Mouse (Mus musculus): ENCODE data around the gene 4933405O20Rik.

The 4933405O20Rik gene

DNA sequence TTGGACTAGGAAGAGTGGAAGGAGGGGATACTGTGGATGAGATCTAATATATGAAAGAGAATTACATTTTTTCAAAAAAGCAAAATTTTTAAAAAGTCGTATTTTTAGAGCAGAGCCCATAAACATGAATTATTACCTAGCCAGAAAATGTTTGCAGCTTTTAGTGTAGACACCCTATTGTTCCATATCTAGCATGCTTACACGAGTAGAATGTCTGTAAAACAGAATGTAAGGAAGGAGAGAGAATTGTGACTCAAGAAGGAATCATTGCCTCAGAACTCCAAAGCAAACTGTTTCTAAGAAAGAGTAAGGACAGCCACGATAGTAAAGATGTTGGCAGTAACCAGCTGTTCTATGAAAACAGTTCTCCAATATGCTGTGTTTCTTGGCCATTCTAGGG is at the start of gene 4933405O20Rik:
Gene 4933405O20Rik (plus strand): TSS at position 301 of the 400 bp plus-strand sequence.
- no peak for DNase-seq (ENCODE audit: low spot score in 2 of 2)

DNA sequence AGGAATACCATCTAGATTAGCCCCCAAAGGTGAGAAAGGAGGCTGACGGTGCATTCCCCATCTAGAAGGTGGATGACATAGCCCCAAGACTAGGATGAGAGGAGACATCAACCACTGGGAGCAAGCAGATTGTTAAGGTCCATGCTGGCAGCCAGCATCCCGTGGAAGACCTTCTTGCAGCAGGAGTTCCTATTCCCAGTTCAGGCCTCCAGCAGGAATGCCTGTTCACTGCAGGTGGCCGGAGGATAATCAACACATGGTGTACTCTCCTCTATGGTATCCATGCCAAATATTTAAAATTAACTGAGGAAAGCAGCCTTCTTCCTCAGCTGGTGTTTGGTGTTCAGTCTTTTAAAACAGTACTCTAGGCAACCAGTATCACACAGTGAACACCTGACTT is 49.4 kb upstream of the 4933405O20Rik start:
- no peak for DNase-seq (ENCODE audit: low spot score in 2 of 2)

- no peak for DNase-seq (ENCODE audit: low spot score in 2 of 2)
These were observed 47.6 kb upstream of the 4933405O20Rik start for GRCm38 (mm10) chr7:50551426-50551825.

DNA sequence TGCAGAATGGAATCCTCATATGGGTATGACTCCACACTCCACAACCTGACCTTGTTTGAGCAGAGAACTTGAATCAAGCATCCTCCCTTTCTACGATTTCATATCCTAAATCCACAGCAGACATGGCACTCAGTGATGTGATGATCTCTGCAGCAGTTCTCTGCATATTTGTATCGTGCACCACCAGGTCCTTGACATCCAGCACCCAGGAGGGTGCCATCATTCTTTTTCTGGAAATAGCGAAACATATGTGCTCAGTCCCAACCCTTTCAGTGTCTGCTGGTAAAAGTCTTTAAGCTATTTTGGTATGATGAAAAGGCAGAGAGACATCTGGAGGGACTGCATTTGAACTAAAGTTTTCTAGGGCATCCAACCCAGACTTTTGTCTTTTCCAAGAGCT is 36.3 kb upstream of the 4933405O20Rik start:
- no peak for DNase-seq (ENCODE audit: low spot score in 2 of 2)

DNA sequence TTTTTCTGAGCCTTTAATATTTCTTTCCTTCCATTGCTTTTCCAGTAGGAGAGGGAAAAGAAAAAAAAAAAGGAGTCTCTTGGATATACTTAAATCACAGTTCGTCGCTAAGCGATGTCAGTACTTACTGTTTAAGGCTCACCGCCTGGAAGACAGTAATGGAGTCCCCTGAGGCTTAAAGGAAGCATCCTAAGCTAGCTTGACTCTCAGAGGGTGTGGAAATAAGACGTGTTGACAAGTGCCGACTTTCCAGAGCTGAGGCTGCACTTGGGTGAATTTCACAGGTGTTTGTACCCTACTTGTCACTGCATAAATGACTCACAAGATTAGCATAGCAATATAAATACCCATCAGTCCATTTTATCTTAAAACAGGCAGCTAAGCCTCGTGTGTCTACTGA is 25.1 kb upstream of the 4933405O20Rik start:
- DNase-seq (ENCODE audit: low spot score in 2 of 2) = no peak

- no peak for DNase-seq (ENCODE audit: low spot score in 2 of 2)
These were observed 10.2 kb upstream of the 4933405O20Rik start for GRCm38 (mm10) chr7:50588642-50589424.

- no peak for DNase-seq (ENCODE audit: low spot score in 2 of 2)
These were observed 15.1 kb downstream of the 4933405O20Rik start for GRCm38 (mm10) chr7:50614101-50614500.

DNA sequence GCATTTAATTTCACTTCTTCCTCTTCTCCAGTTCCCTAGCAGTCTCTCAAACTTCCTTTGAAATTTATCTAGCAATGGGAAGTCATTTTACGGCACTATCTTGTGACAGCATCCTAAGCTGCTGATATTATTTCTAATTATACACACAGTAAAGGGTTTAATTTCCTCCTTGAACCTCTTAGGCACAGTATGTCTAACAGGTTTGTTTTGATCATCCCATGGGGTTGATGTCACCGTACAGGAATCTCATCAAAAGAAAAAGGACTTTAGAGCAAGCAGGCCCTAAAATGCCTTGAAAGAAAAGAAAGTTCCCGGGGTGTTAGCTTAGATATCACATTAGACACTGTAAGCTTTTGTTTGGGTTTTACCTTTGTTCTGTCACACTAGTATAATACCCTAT is 30.2 kb downstream of the 4933405O20Rik start:
- no peak for DNase-seq (ENCODE audit: low spot score in 2 of 2)

- DNase-seq (ENCODE audit: low spot score in 2 of 2) = no peak
These were observed 34.2 kb downstream of the 4933405O20Rik start for GRCm38 (mm10) chr7:50633147-50633546.
